Mouse (Mus musculus) lung, adult 2 months (tissue): ENCODE results near the gene Postn.

Experiments
- CTCF ChIP-seq: fragments of 200-500 bp; IDR thresholded peaks from 2 replicates; pipeline ENCODE4 v1.5.1; 2011; ENCODE audit warnings: mild to moderate bottlenecking, low read length, control low read depth; ENCODE audit not compliant: insufficient read depth
- POLR2A ChIP-seq: fragments of 200-500 bp; IDR thresholded peaks from 2 replicates; pipeline ENCODE4 v1.6.1; 2011; ENCODE audit warnings: low read depth, mild to moderate bottlenecking, control low read depth, low read length, borderline replicate concordance; ENCODE audit errors: extremely low read depth

DNA sequence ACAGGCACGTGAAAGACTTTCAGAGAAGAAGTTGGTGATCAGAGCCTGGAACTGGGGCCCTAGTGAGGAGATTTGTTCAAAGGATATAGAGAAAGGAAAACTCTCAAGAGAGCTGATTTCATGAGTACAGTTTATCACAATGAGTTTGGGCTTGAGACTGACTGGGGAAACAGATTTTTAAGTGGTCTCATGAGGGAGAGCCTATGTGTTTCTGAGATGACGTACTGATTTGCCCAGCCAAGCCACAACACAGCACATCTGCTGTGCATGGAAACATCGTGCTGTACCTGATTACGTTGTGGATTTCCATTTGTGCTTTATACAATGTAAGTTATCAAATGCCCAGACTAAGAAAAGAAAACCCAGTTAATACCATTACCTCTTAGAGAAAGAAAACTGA is 71.7 kb downstream of the Postn start:
- TF ChIP-seq CTCF, result no peak
- TF ChIP-seq POLR2A, result no peak
